Mouse (Mus musculus) midbrain, embryonic 16.5 days (tissue): ENCODE results near the gene Aatk. TPM values are rescaled to one million over a fixed set of nuclear protein-coding genes. Genes with fewer than 3 reads are reported as not detected.

Source experiments
- ATAC-seq: fragments of 200-750 bp; cut with Nextera tagmentation; 2 replicates; pipeline ENCODE4 v1.8.0; 2017; ENCODE audit warnings: moderate TSS enrichment
- H3K27ac ChIP-seq: fragments of 300-500 bp; sonication (generic); 2 replicates; pipeline ENCODE4 v1.5.1; 2014; ENCODE audit warnings: mild to moderate bottlenecking, low read length, mixed read lengths
- H3K27me3 ChIP-seq: fragments of 300-500 bp; sonication (generic); 2 replicates; pipeline ENCODE4 v1.6.1; 2014; ENCODE audit warnings: low read depth, low read length, mixed read lengths; ENCODE audit not compliant: control insufficient read depth, insufficient read depth
- H3K36me3 ChIP-seq: fragments of 300-500 bp; sonication (generic); 2 replicates; pipeline ENCODE4 v1.6.1; 2014; ENCODE audit warnings: mild to moderate bottlenecking, low read length, moderate library complexity, mixed read lengths; ENCODE audit not compliant: control insufficient read depth, insufficient read depth
- H3K4me1 ChIP-seq: fragments of 300-500 bp; sonication (generic); 2 replicates; pipeline ENCODE4 v1.6.1; 2014; ENCODE audit warnings: mild to moderate bottlenecking, low read length, mixed read lengths; ENCODE audit not compliant: control insufficient read depth, insufficient read depth
- H3K4me2 ChIP-seq: fragments of 300-500 bp; sonication (generic); 2 replicates; pipeline ENCODE4 v1.6.1; 2014; ENCODE audit warnings: mild to moderate bottlenecking, low read length, mixed read lengths
- H3K4me3 ChIP-seq: fragments of 300-500 bp; sonication (generic); 2 replicates; pipeline ENCODE4 v1.5.1; 2014; ENCODE audit warnings: low read depth, mild to moderate bottlenecking, low read length, moderate library complexity, mixed read lengths
- H3K9ac ChIP-seq: fragments of 300-500 bp; sonication (generic); 2 replicates; pipeline ENCODE4 v1.6.1; 2014; ENCODE audit warnings: low read depth, low read length, mixed read lengths
- H3K9me3 ChIP-seq: fragments of 300-500 bp; sonication (generic); replicated peaks from 2 replicates; pipeline ENCODE4 v1.6.1; 2014; ENCODE audit warnings: mild to moderate bottlenecking, low read length, mixed read lengths; ENCODE audit not compliant: control insufficient read depth, poor library complexity, severe bottlenecking
- WGBS: fragments of 180-500 bp; shearing (Covaris S2); extraction: QIAGEN DNeasy Blood & Tissue Kit; methylation state at CpG from one replicate; pipeline ENCODE4 v1.1.7; 2014; 5-methylcytosine and 5-hydroxymethylcytosine counted together
- polyA plus RNA-seq: library from polyadenylated mRNA; unstranded; fragments of >200 nt; fragmentation: Nextera tagmentation; extraction: Ambion mirVana; gene quantifications from 2 replicates; pipeline ENCODE4 v1.2.1, GENCODE M21; 2015

Gene Aatk
- polyA plus RNA-seq, 1 experiment from 2014 or later: 46.5 TPM

DNA sequence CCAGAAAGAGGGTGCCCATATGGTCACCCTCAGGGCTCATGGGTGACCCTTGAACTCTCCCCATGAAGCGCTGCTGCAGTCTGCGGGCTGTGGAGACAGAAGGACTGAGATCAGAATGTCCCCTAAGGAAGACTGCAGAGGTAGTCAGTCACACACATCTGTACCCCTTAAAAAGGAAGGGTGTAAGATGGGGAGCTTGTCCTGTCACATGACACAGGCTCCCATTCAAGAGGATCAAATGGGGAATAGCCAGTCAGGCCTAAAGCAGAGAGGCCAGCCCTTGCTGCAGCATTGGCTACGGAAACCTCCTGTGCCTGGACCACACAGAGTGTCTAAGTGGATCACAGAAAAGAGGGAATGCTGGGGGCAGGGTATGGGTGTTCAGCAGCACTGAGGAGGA lies 13.5 kb downstream of the Aatk start:
- Histone ChIP-seq H3K36me3 (no peaks in the 10 kb centered on the region), H3K4me1 (no peaks in the 10 kb centered on the region), H3K4me2 (no peak overlapping the region), H3K9ac (no peak overlapping the region), H3K4me3 (no peak overlapping the region), H3K27me3 (no peaks in the 10 kb centered on the region), H3K9me3 (no peaks in the 10 kb centered on the region), H3K27ac (no peak overlapping the region)
- ATAC-seq: no peak
- 68% methylated on average over 3 of the region's 3 CpGs for WGBS

DNA sequence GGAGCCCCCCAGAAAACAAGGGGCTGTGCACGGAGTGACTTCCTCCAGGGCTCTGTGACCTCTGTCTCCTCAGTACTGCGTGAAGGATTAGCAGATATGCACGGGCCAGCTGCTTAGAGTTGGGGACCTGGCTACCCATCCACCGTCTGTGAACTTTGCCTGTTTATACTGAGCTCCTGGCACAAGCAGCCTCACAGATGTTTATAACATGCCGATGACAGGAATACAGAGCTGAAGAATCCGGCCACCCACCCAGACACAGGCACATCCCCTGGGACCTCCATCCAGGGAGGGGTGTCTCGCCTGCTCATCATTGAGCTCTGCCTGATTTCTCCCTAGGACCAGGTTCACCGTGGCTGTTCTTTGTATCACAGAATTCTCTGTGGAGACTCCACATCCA lies 14.9 kb downstream of the Aatk start:
- Histone ChIP-seq H3K4me1 (no peaks in the 10 kb centered on the region), H3K9ac (no peak overlapping the region), H3K9me3 (no peaks in the 10 kb centered on the region), H3K4me3 (no peak overlapping the region), H3K27me3 (no peaks in the 10 kb centered on the region), H3K4me2 (no peak overlapping the region), H3K36me3 (no peaks in the 10 kb centered on the region), H3K27ac (no peak overlapping the region)
- 58% methylated on average over 8 of the region's 8 CpGs for WGBS
- ATAC-seq: no peak

DNA sequence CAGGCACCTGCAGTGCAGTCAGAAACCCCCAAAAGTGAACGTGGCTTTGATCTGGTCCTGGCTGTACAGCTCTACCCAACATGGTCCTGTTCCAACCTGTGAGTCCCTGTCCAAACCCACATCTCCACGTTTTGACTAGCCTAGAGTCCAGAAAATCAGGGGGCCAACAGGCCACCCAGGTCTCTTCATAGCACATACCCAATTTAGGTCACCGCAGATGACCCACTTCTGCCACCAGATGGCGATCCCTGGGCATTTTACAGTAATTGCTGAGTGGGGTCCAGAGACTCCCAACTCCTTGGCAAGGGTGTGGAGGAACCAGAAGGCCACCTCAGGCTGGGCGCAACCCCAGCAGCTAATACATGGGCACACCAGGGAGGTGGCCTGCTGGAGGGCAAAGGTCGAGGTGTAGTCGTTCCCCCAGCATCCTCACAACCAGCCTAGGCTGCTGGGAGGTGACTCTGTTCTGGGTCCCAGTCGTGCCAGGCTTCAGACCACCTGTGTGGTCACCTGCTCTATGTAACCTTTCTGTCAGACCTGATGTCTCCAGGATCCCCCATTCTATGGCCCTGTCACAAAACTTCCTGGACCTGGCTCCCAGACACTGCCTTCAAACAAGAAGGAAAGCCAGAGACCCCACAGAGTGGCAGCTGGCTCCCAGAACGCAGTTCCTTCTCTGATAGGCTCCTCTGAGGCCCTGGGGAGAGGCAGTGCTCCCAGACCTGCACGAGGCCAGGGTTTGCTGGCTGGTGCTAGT lies 16.6 kb downstream of the Aatk start:
- H3K9ac ChIP-seq: no peak overlapping the region
- no peaks in the 10 kb centered on the region for H3K27me3 ChIP-seq
- 34% methylated on average over 10 of the region's 10 CpGs for WGBS
- H3K9me3 ChIP-seq: no peaks in the 10 kb centered on the region
- no peaks in the 10 kb centered on the region for H3K4me1 ChIP-seq
- no peak overlapping the region for H3K4me3 ChIP-seq
- no peaks in the 10 kb centered on the region for H3K36me3 ChIP-seq
- H3K4me2 ChIP-seq: no peak overlapping the region
- H3K27ac ChIP-seq: no peak overlapping the region
- ATAC-seq: peak; percentile 70

DNA sequence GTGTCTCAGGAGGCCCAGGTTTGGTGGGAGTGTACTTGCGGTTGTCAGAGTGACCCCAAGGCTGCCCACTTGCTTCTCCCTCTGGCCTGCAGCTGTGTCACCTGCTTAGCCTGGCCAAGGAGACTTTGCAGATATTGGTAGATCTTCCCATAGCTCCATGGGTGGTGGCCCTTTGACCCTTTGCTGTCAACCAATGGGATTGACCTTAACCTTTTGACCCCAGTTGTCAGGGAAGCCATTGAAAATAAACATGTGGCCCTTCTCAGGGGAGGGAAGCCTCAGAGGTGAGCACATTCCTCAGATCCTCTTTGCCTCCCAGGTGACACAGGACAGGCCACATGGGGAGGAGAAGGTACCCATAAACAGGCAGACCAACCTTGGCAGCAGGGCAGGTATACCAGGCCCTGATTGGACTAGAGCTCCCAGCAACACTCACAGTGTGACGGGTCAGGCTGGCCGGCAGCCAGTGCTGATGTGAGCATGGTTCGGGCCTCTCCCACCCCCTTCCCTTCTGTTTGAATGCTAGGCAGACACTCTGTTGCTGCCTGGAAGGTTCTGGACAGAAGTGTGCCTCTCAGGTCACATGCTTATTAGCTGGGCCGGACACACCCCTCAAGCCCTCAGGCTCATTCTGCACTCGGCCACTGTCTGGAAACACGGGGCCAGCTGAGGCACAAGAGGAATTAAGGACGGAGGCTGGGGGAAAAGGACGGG lies 17.4 kb downstream of the Aatk start:
- Histone ChIP-seq H3K27me3 (no peaks in the 10 kb centered on the region), H3K9ac (no peak overlapping the region), H3K27ac (no peak overlapping the region), H3K36me3 (no peaks in the 10 kb centered on the region), H3K9me3 (no peaks in the 10 kb centered on the region), H3K4me3 (no peak overlapping the region), H3K4me1 (no peaks in the 10 kb centered on the region), H3K4me2 (no peak overlapping the region)
- WGBS: 37% methylated on average over 9 of the region's 9 CpGs
- ATAC-seq: no peak

DNA sequence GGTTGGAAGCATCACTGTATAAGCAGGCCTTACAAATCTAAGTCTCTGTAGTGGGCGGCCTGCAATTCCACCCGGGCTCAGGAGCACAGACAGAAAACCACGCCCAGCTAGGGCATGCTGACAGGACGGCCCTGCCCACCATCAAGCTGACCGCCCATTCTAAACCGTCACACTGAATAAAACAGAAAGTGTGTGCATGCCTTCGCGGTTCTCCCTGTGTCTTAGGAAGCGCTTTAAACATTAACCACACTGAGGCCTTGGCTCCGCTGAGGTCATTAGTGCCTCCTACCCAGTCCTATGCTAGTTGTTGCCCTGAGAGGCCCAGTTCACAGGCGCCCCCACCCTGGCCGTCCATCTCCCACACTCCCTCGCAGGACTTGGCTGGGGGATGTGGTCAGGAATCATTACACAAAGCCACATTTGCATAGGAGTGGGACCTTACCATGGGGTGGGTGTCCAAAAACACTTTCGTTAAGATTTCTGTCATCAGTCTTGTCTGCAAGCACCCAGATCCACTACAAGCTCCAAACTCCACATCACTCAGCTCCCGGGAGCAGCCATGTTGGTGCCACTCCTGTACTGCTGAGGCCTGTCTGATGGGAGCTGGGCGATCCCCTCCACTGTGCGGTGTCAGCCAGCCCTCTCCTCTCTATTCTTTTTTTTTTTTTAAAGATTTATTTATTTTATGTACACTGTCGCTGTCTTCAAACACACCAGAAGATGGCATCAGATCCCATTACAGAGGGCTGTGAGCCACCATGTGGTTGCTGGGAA lies 18.5 kb downstream of the Aatk start:
- Histone ChIP-seq H3K9ac (no peak overlapping the region), H3K27ac (no peak overlapping the region), H3K4me2 (no peak overlapping the region), H3K4me1 (peaks cover 7% of the 10 kb centered on the region), H3K27me3 (no peaks in the 10 kb centered on the region), H3K4me3 (no peak overlapping the region), H3K9me3 (no peaks in the 10 kb centered on the region), H3K36me3 (no peaks in the 10 kb centered on the region)
- no peak for ATAC-seq
- WGBS: 71% methylated on average over 18 of the region's 18 CpGs

DNA sequence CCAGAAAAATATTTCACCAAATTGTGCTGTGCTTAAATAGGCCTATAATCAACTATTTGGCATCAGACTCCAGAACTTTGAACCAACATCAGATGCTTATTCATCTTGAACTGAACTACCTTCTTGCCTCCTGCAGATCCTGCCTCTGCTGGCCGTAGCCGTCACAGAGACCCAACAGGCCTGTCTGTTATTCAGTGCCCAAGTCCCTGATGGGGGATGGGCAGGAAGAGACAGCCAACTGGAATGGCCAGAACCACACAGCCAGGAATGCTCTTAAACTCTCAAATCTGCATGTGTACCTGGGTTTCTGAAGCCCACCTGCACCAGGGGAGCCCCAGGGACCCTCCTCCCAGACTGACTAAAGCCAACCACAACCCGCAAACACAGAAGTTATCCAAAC lies 20.0 kb downstream of the Aatk start:
- ATAC-seq: no peak
- Histone ChIP-seq H3K4me2 (no peak overlapping the region), H3K9ac (no peak overlapping the region), H3K27ac (no peak overlapping the region), H3K4me3 (no peak overlapping the region), H3K9me3 (no peaks in the 10 kb centered on the region), H3K4me1 (peaks cover 20% of the 10 kb centered on the region), H3K27me3 (no peaks in the 10 kb centered on the region), H3K36me3 (no peaks in the 10 kb centered on the region)
- 78% methylated on average over 3 of the region's 3 CpGs for WGBS

DNA sequence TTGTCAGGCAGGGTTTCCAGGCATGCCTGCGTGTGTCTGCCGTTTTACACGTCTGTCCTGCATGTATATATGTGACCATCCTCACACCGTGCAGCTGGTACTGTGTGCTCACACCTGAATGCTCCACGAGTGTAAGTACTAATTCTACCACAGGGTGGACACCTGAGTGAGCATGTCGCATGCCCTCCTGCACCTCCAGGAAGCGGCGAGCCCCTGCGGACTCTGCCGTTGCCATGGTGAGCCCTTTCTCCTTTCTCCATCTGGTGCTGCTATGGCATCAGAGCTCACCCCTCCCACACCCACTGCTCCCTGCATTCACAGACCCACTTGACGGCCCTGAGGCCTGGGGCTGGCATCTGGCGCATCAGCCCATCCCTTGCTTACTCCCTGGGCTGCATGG lies 24.1 kb downstream of the Aatk start:
- Histone ChIP-seq H3K4me1 (peaks cover 22% of the 10 kb centered on the region), H3K27me3 (no peaks in the 10 kb centered on the region), H3K9me3 (no peaks in the 10 kb centered on the region), H3K27ac (peak overlapping the region; percentile 72), H3K9ac (peak overlapping the region; percentile 54; the same call in 1 of the 2 replicates), H3K36me3 (0 out of 2 replicates have a peak, but pooled peaks cover 3% of the 10 kb centered on the region), H3K4me3 (no peak overlapping the region), H3K4me2 (peak overlapping the region; percentile 18)
- 39% methylated on average over 12 of the region's 12 CpGs for WGBS
- ATAC-seq: peak; percentile 78

DNA sequence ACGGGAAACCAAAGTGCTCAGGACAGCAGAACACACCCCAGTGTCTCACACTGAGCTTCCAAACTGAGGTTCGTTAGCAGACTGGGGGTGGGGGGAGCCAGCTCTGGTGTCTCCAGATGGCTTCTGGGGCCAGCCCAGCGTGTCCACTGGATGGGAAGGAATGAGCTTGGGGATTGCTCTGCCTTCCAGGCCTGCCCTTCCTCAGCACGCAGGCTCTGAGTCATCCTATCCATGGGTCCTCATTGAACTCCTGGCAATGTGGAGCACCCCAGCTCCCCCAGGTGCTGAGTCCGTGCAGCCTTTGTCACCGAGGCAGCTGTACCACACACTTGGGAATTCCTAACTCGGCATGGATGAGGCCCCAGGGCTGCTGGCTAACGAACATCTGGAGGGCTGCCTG lies 24.8 kb downstream of the Aatk start:
- Histone ChIP-seq H3K27me3 (no peaks in the 10 kb centered on the region), H3K9ac (0 out of 2 replicates have a peak overlapping the region, but pooled peaks have one; percentile 54), H3K27ac (peak overlapping the region; percentile 72; the same call in 1 of the 2 replicates), H3K36me3 (0 out of 2 replicates have a peak, but pooled peaks cover 3% of the 10 kb centered on the region), H3K4me1 (peaks cover 22% of the 10 kb centered on the region), H3K9me3 (no peaks in the 10 kb centered on the region), H3K4me2 (no peak overlapping the region), H3K4me3 (no peak overlapping the region)
- WGBS: 41% methylated on average over 8 of the region's 8 CpGs
- ATAC-seq: no peak
